Mouse (Mus musculus) erythroblast, embryonic 14.5 days (primary cell): ENCODE measurements around the gene Slc37a1.

ENCODE experiments used
- GATA1 ChIP-seq: IDR thresholded peaks from 2 replicates; pipeline ENCODE4 v1.6.1; 2012; ENCODE audit warnings: low read length, inconsistent platforms, mixed read lengths
- TAL1 ChIP-seq: IDR thresholded peaks from 3 replicates; pipeline ENCODE4 v1.6.1; 2012; ENCODE audit warnings: low read length, inconsistent platforms, mixed read lengths

- TF ChIP-seq GATA1 (no peak), TAL1 (no peak)
Observed at GRCm38 (mm10) chr17:31268016-31268415, 18.6 kb upstream of the Slc37a1 start.
